Mouse (Mus musculus): ENCODE measurements around the gene Ptpn6. TPM values are rescaled to one million over a fixed set of nuclear protein-coding genes. Genes with fewer than 3 reads are reported as not detected.

Ptpn6 gene
- total RNA-seq, 1 experiment from 2014 or later, result 7.3 TPM

Small RNA genes within 50 kb of the gene (microRNA-seq; reads per million reads assigned to microRNA genes)
- 4.2 to 13.2 reads per million in 2 experiments for gene Mir141
- 53.3 to 54.0 reads per million in 2 experiments for gene Mir200c

Other genes with a start within 250 kb of the Ptpn6 start
- gene C1rl, start 245.6 kb downstream of the Ptpn6 start, total RNA-seq (2021), result 9.2 and 17.6 TPM in 2 replicates
- 34.4 and 39.6 TPM in 2 replicates for gene C1ra, start 226.3 kb downstream of the Ptpn6 start, total RNA-seq (2021)
- gene C1s1, start 196.4 kb downstream of the Ptpn6 start, total RNA-seq (2021), result 51.8 and 66.5 TPM in 2 replicates
- 3.1 and 6.0 TPM in 2 replicates for gene C1rb, start 168.4 kb downstream of the Ptpn6 start, total RNA-seq (2021)
- gene C1s2, start 102.6 kb downstream of the Ptpn6 start, total RNA-seq (2021), result 2.7 and 2.9 TPM in 2 replicates
- gene Lpcat3, start 75.7 kb downstream of the Ptpn6 start, total RNA-seq (2021), result 78.0 and 82.3 TPM in 2 replicates
- gene Emg1, start 26.5 kb downstream of the Ptpn6 start, total RNA-seq (2021), result 79.7 and 87.9 TPM in 2 replicates
- 392 and 412 TPM in 2 replicates for gene Phb2, start 26.4 kb downstream of the Ptpn6 start, total RNA-seq (2021)
- 338 and 346 TPM in 2 replicates for gene Grcc10, start 2.7 kb upstream of the Ptpn6 start, total RNA-seq (2021)
- not detected in 2 replicates for gene Gm45234, start 17.3 kb upstream of the Ptpn6 start, total RNA-seq (2021)
- gene Atn1, start 17.8 kb upstream of the Ptpn6 start, total RNA-seq (2021), result 70.3 and 84.6 TPM in 2 replicates
- gene Eno2, start 31.0 kb upstream of the Ptpn6 start, total RNA-seq (2021), result 13.0 and 18.9 TPM in 2 replicates
- gene Lrrc23, start 41.0 kb upstream of the Ptpn6 start, total RNA-seq (2021), result not detected in 2 replicates
- 13.0 and 14.6 TPM in 2 replicates for gene Spsb2, start 69.9 kb upstream of the Ptpn6 start, total RNA-seq (2021)
- 425 and 436 TPM in 2 replicates for gene Tpi1, start 75.6 kb upstream of the Ptpn6 start, total RNA-seq (2021)
- 83.2 and 103 TPM in 2 replicates for gene Usp5, start 90.8 kb upstream of the Ptpn6 start, total RNA-seq (2021)
- gene Cdca3, start 90.8 kb upstream of the Ptpn6 start, total RNA-seq (2021), result 22.2 and 26.1 TPM in 2 replicates
- 9.4 and 9.5 TPM in 2 replicates for gene Gnb3, start 101.6 kb upstream of the Ptpn6 start, total RNA-seq (2021)
- gene P3h3, start 119.0 kb upstream of the Ptpn6 start, total RNA-seq (2021), result 21.4 and 26.1 TPM in 2 replicates
- 1.6 and 2.3 TPM in 2 replicates for gene Gpr162, start 125.3 kb upstream of the Ptpn6 start, total RNA-seq (2021)
- gene Cd4, start 149.5 kb upstream of the Ptpn6 start, total RNA-seq (2021), result 1.4 and 13.0 TPM in 2 replicates
- 1.5 and 2.5 TPM in 2 replicates for gene Lag3, start 173.0 kb upstream of the Ptpn6 start, total RNA-seq (2021)
- gene Ptms, start 181.4 kb upstream of the Ptpn6 start, total RNA-seq (2021), result 917 and 925 TPM in 2 replicates
- 274 and 276 TPM in 2 replicates for gene Mlf2, start 192.7 kb upstream of the Ptpn6 start, total RNA-seq (2021)
- 117 and 122 TPM in 2 replicates for gene Cops7a, start 226.8 kb upstream of the Ptpn6 start, total RNA-seq (2021)